Mouse (Mus musculus): ENCODE results near the gene Fam50a.

Gene Fam50a

DNA sequence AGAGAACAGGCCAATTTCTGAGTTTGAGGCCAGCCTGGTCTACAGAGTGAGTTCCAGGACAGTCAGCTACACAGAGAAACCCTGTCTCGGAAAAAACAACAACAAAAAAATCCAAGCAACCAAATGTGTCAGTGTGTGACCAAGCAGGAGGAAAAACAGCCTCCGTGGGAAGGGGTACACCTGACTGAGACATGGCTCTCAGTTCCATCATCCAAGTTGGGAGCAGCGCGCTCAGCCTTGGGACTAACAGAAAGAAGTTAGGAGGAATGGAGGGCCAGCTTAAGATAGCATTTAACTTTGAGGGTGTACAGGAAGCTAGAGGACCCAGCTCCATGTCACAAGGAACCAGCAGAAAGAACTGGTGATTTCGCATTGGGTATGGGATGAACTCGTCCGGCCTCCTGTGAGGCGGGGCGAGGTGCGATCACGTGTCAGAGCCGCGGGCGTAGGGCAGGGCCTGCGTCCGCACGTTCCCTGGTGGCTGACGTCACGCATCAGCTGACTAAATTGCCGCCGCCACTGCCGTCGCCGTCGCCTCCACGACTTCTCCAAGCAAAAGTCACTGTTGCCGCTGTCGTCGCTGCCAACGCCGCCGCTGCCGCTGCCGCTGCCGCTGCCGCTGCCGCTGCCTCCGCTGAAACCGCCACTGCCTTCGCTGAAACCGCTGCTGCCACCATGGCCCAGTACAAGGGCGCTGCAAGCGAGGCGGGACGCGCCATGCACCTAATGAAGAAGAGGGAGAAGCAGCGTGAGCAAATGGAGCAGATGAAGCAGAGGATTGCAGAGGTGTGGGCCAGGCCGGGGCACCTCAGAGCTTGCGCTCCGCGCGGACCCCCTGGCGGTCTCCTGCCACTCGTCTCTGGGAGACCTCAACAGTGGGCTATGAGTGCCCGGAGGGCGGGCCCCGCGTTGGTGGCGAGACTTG lies at the start of gene Fam50a:
TSS of gene Fam50a (plus strand) at position 494 of the 925 bp plus-strand sequence.
- peak; percentile 84 for DNase-seq

DNA sequence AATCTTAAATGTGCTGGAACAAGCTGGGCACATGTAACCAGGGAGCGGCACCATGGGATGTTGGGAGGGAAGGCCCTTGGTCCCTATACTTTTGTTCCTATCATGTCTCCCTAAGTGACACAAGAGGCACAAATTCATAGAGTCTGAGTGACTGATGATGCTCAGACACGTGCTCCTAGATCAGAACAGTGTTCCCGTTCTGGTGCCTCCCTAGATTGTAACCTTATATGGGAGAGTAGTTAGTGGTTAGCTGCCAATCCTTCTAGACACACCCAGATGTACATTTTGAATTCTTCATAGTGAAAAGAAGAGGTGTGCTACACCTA lies 43.1 kb upstream of the Fam50a start:
- DNase-seq = no peak

DNA sequence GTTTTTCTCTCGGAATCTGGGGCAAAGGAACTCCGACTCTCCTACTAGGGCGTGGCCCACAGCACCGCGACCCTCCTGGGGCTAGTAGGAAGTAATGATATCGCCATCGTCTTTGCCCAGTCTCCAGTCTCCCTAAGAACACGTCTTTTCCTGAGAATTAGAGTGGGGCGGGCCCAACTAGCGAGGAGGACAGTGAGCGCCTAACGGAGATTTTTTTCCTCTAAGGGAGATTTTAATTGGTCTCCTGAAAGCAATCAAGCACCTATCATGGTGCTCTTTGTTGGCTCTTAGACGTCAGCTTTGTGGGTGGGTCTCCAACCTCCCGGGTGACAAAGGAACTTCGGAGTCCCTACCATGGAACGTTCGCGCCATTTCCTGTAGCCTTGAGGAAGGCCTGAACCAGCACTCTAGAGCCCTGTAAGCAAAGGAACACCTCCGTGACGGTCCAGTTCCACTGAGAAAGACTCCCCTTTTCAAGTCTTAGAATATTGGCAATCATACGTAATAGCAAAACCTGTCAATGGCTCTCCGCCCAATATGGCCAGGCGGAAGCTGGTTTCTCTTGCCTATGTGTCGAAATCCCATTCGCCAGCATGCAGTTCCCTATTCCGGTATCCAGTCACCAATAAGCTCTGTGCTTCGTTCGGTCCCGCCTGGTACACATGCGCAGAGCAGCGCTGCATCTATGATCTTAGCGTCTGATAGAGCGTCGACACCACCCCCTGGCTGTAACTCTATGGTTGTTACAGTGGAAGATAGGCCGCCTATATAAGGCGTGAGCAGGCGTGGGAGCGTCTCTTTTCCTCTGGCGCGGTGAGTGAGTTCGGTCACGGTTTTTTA lies 42.6 kb upstream of the Fam50a start, which contains the start of gene Rpl10:
TSS of gene Rpl10 (plus strand) at position 751 of the 840 bp plus-strand sequence.
- peak; percentile 95 for DNase-seq

DNA sequence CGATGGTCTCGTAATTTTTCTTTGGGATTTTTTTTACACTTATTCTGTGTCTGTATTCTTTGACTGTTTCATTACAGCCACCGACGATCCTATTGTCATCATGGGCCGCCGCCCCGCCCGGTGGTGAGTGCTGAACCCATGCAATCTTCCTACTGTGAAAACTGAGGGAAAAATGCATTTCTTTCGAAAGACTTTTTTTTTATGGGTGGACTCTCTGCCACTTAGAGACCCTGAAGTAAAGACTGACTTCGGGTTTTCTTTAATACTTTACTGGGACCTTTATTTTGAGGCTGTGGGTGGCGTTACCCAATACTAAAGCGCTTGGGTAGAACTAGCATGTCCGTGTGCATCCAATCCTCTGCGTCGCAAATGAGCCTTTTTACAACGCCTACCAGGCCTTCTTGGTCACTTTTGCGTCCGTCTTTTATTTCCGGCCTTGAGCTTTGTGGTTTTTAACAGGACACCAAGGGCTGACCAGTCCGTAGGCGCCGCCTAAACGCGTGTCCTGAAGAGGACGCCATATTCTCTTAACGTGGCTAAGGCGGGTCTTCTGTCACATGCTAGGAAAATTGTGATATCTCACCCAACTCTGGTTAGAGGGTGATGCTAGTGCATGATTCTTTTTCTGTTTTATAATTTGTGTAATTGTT lies 41.8 kb upstream of the Fam50a start:
- no peak for DNase-seq

DNA sequence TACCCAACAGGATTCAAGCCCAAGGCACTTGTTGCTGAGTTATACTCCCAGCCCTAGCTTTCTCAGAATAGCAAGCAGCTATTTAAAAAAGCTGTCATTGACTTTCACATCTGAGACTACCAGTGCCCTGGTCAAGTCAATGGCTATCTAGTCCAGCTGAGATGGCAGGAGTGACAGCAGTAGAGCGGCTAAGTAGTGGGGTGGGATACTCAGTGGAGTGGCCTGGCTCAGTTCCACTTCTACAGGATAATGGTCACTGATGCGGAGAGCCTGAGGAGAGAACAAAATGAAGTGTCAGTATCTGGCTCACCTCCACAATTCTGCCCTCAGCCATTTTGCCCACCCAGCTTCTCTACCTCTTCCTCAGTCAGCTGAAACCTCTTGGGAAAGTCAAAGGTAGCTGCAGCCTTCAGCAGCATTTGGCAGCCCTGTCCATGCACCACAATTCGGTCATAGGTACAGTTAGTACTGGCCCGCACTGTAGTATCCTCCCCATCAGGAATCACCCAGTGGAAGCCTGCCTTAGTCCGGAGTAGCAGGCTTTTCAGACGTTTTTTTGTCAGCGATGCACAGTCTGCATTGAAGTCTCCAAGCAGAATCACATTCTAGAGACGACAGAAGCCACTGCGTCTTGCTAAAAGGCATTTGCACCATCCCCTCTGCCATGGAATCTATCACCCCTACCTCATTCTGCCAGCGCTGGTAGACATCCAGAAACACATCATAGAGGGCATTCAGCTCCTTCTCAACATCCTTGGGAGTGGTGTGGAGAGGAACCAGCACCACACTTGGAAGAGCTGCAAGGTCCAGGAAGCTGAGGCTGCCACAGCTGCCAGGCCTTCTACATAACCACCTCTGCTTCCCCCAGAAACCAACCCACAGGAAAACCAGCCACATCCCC lies 39.2 kb upstream of the Fam50a start:
- no peak for DNase-seq

DNA sequence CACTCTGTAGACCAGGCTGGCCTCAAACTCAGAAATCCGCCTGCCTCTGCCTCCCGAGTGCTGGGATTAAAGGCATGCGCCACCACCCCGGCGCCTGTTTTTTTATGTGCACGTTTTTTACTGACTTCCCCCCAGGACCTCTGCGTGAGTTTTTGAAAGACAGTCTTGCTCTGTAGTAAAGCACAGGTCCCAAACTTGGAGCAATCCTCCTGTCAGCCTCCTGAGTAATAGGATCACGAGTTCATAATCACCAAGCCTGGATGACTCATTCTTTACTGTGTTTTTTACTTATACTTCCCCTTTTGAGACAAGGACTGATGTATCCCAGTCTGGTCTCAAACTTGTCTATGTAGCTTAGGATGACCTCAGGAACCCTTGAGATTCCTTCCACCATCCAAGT lies 34.9 kb upstream of the Fam50a start:
- no peak for DNase-seq

DNA sequence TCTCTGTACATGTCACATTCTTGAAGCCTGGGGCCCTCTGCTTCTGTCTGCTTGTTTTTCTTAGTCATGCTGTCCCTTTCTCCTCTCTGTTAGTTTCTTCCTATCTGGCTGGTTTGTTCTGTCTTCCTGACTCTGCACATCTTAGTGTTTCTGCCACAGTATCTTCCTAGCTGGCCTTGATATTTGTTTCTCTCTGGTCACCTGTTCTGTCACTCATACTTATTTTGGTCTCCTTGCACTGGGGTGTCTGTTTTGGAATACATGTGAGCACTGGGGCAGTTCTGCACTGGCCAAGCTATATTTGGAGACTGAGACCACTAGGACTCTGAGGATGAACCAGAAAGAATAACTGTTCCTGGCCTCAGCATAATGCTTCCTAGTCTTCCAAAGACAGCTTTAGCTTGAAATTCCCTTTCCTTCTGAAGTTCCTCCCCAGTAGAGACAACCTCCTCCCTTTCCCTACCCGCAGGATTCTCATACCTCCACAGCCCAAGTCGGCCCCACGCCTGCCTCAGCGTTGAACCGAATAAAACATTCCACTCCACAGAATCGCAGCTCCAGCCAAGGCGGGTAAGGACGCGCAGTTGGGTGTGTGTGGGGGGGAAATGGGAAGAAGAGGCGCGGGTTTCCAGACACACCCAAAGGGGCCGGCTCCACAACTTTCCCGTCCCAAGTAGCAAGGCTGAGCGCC lies 31.6 kb upstream of the Fam50a start:
- DNase-seq = no peak

DNA sequence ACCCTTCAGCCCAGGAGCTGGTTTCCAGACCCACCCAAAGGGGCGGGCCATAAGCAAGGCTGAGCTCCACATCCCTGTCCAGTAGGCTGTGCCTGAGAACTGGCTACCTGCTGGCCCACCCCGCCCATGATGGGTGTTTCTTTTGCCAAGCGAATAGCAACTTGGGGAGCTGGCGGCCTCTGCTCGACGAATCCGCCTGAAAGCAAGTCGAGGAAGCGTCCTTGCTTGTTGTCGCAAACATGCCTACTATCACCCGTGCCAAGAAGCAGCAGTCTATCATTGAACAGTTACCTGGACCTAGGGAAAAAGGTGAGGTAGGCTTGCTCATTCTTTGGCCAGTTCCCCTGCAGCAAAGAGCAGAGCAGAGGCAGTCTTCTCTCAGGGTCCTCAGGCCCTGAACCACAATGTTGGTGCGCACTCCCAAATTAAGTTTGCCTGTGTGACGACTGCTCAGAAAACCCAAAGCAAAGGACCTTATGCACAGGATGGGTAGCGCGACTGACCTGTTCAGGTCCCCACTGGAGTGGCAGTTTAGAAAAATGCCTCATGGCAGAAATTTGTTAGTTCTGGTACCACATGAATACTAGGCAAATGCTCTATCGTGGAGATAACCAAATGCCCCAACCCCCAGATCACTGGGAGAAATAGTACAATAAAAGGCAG lies 31.0 kb upstream of the Fam50a start, which contains the start of the genes Taz and Dnase1l1:
TSS of gene Taz (plus strand) at position 181 of the 663 bp plus-strand sequence.
TSS of gene Dnase1l1 (minus strand) at position 606 of the 663 bp plus-strand sequence.
- DNase-seq = peak; percentile 76

DNA sequence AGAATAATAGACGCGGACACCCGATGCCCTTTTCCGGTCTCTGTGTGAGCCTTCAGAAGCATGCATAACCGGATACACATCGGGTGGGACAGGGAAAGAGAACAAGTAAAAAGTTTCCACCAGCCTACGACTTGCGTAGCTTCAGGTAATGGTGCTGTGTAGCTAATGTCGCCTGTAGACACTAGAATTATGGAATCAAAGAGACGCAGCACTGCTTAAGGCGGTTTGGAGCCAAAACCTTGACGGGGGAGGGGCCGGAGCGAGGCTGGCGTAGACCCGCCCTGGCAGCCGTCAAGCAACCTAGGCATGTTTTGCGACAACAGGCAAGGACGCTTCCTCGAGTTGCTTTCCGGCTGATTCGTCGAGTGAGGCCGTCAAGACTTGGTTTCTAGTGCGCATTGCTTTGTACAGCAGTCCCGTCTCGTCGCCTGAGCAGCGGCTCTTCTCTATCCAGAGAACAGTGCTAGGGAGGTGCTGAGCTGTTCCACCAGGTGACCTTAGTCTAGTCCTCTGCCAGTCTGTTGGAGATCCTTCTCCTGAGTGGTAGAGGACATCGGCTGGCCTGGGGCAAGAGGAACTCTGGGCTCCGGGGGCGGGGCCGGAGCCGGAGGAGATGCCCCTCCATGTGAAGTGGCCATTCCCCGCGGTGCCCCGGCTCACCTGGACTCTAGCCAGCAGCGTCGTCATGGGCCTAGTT lies 30.3 kb upstream of the Fam50a start:
- peak; percentile 84 for DNase-seq

DNA sequence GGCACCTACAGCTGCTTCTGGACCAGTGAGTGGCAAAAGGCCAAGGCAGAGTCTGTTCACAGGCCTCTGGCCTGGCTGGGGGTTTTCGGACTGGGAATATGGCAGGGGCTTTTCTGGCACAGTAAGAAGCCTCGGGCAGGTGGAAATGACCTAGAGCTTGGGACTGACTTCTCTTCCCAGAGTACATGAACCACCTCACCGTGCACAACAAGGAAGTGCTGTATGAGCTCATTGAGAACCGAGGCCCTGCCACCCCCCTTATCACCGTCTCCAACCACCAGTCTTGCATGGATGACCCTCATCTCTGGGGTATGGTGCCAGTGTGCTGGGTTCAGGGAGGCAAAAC lies 29.8 kb upstream of the Fam50a start:
- no peak for DNase-seq

DNA sequence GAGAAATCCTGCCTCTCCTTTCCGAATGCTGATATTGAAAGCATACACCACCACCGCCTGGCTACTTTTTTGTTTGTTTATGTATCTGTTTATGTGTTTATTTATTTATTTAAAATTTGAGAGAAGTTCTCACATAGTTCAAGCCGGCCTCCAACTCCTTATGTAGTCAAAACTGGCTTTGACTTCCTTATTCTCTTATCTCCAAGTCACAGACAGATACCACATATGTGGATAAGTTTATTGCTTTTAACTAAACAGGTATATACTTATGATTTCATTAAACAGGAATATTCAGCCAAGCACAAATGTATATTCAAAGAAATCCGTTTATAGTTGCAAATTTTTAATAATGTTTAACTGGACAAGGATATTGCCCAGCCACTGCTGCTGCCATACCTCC lies 19.4 kb upstream of the Fam50a start:
- no peak for DNase-seq

DNA sequence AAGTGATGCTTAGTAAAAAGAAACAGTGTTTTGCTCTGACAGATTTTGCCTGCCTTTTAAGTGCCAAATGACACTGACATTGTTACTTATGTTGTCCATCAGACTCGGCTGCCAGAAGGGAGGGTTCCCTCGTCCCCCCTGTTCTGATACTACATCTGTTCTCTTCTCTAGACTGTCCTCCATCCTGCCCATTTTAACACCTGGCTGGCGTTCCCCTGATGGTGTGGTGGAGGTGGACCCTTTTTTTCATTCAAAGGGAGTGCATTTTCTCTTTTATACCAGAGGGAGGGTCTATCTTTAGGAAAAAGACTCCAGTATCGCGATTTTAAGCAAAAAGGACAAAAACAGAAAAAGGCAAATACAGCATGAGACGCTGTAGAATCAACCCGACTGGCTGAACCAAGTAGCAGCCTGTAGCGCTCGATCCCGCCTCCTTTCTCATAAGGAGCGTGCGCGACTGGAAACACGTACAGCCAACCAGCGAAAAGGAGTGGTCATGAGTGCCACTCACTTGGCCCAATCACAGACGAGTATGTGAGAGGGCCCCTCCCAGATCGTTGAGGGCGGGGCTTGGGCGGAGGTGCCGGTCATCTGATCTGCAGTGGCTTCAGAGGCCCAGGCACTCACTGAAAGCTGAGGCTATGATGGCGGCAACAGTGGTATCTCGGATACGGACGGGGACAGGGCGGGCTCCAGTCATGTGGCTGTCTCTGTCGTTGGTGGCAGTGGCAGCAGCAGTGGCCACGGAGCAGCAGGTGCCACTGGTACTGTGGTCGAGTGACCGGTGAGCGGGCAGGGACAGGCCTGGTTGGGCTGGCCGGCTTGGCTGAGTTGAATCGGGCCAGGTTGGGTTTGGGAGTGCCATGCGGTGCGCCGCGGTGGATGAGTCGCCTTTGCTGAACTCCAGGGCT lies 16.0 kb upstream of the Fam50a start, which contains the start of gene Atp6ap1:
TSS of gene Atp6ap1 (plus strand) at position 560 of the 911 bp plus-strand sequence.
- peak; percentile 95 for DNase-seq

DNA sequence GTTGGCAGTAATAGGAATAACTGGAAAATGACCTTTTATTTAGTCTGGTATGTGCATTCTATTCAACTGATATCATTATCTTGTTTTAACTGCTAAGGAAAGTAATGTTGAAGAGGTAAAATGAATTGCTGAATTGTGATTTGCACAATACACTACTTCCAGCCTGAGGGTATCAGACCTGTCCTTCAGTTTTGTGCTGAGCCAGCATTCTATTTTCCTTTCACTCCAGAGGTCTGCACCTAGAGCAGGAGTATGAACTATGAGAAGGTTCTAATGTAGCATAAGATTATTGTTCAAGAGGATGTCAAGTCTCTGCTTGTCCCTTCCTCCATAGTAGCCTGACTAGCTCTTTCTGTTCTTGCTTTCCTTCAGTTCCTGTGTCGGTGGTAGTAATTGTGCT lies 14.5 kb upstream of the Fam50a start:
- DNase-seq = no peak

DNA sequence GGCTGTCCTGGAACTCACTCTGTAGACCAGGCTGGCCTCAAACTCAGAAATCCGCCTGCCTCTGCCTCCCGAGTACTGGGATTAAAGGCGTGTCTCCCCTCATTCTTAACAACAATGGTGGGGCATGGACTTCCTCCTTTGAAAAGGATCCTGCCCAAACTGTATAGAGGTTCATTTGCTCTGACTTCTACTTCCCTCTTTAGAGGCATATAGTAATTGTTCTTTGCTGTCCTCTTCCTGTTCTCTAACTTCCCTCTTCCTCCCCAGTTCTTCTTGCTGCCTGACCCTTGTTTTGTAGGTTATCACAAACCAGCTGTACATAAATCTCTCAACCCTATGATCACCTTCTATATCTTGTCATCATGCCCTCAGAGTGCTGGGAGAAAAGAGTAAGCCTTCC lies 13.1 kb upstream of the Fam50a start:
- no peak for DNase-seq

DNA sequence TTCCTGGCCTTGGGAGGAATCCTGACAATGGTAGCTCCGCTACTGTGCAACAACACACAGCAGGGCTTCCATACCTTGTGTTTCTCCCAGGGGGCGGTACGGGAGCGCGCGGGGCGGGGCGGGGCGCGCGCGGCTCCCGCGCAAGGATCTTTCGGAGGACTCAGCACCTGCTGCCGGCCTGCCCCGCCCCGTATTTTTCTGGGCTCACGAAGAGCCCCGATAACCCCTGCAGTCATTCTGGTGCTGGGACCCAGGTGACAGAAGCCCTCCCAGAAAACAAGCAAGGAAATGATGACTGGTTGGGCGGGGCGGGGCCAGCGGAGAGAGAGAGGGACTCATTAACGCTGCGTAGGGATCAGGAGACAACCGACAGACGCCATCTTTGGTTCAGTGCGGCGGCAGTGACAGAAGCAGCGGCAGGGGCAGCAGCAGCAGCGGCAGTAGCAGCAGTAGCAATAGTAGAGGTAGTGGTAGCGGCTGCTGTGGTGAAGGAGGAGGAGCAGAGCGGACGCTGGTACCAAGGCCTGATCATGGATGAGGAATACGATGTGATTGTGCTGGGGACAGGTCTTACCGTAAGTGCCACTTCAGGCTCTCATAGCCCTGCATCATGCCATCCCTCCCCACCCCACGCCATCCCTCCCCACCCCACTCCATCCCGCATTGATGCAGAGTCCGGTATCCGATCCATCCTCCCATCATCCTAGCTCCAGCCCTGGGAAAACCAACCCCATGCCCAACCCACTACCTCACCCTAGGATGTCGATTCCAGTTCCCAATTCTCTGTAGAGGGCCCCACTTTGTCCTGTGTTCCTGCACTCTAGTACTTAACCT lies 7.7 kb upstream of the Fam50a start, which contains the start of gene Gdi1:
TSS of gene Gdi1 (plus strand) at position 132 of the 834 bp plus-strand sequence.
- peak; percentile 76 for DNase-seq

DNA sequence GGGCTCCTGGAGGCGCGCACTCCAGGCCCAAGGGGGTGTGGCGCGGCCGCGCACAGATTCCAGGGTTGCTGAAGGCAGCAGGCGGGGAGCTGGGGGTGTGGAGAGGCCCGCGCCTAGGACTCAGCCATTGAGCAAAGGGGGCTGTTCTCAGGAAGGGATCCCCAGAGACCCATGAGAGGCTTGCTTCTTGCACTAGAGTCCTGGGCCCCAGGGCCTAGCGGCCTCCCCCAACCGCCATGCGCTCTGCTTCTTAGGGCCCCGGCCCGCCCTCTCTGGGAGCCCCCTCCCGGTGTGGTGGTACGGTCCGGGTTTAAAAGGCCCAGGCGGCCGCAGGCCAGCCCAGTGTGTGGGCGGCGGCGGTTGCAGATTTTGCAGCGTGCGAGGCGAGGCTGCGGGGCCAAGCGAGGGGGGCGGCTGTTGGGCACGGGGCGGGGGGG lies 15.9 kb downstream of the Fam50a start, which contains the start of gene Plxna3:
TSS of gene Plxna3 (plus strand) at position 342 of the 437 bp plus-strand sequence.
- peak; percentile 66 for DNase-seq

DNA sequence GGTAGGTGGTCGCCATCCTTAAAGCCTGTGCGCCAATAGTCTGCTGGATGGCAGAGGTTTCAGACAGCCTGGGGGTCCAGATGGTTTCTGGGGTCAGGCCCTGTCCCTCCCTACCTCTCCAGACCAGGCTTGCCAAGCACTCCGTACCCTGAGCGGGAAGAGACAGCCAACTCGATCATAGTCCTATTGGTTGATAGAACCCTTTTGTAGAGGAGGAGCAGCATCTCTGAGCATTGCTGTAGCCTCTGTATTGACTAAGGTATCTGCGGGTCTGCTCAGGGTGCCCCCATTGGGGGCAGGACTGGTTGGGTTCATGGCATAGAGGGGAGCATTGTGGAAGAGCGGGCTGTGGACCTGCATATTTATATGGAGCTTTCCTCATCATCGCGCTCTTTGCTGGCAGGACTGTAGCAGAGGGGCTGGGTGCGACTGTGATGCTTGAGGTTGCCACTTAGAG lies 16.4 kb downstream of the Fam50a start:
- DNase-seq = no peak

All from cerebellum, adult 9-10 months (tissue).